Mouse (Mus musculus): ENCODE results near the gene Ankdd1a.

The Ankdd1a gene

GRCm38 (mm10) chr9:65545635-65546412 is 25.8 kb upstream of the Ankdd1a start:
- DNase-seq (ENCODE audit: low read depth, low spot score): peak; percentile 28

GRCm38 (mm10) chr9:65542111-65542524 is 22.1 kb upstream of the Ankdd1a start:
- no peak for DNase-seq (ENCODE audit: low read depth, low spot score)

GRCm38 (mm10) chr9:65541126-65542068 is 21.4 kb upstream of the Ankdd1a start:
- peak; percentile 89 for DNase-seq (ENCODE audit: low read depth, low spot score)

GRCm38 (mm10) chr9:65539697-65540096 is 19.7 kb upstream of the Ankdd1a start:
- no peak for DNase-seq (ENCODE audit: low read depth, low spot score)

GRCm38 (mm10) chr9:65537901-65538630 is 18.1 kb upstream of the Ankdd1a start:
- DNase-seq (ENCODE audit: low read depth, low spot score): no peak

- DNase-seq (ENCODE audit: low read depth, low spot score): no peak
Measured at GRCm38 (mm10) chr9:65536491-65536890, 16.5 kb upstream of the Ankdd1a start.

- peak; percentile 69 for DNase-seq (ENCODE audit: low read depth, low spot score)
Measured at GRCm38 (mm10) chr9:65535789-65536469, 15.9 kb upstream of the Ankdd1a start.

- peak; percentile 89 for DNase-seq (ENCODE audit: low read depth, low spot score)
Measured at GRCm38 (mm10) chr9:65535191-65535722, 15.3 kb upstream of the Ankdd1a start.

- DNase-seq (ENCODE audit: low read depth, low spot score): no peak
Measured at GRCm38 (mm10) chr9:65534111-65534510, 14.1 kb upstream of the Ankdd1a start.

GRCm38 (mm10) chr9:65532986-65533385 is 13.0 kb upstream of the Ankdd1a start:
- no peak for DNase-seq (ENCODE audit: low read depth, low spot score)

GRCm38 (mm10) chr9:65531283-65531682 is 11.3 kb upstream of the Ankdd1a start:
- no peak for DNase-seq (ENCODE audit: low read depth, low spot score)

GRCm38 (mm10) chr9:65529659-65530058 is 9.7 kb upstream of the Ankdd1a start:
- DNase-seq (ENCODE audit: low read depth, low spot score): no peak

- DNase-seq (ENCODE audit: low read depth, low spot score): no peak
Measured at GRCm38 (mm10) chr9:65528417-65529038, 8.5 kb upstream of the Ankdd1a start.

GRCm38 (mm10) chr9:65525445-65526195 is 5.6 kb upstream of the Ankdd1a start:
- DNase-seq (ENCODE audit: low read depth, low spot score): no peak

GRCm38 (mm10) chr9:65523611-65524364 is 3.8 kb upstream of the Ankdd1a start:
- DNase-seq (ENCODE audit: low read depth, low spot score): peak; percentile 81

GRCm38 (mm10) chr9:65520505-65520876 is 498 bp upstream of the Ankdd1a start:
- no peak for DNase-seq (ENCODE audit: low read depth, low spot score)

- no peak for DNase-seq (ENCODE audit: low read depth, low spot score)
Measured at GRCm38 (mm10) chr9:65514851-65515261, 5.1 kb downstream of the Ankdd1a start.

- no peak for DNase-seq (ENCODE audit: low read depth, low spot score)
Measured at GRCm38 (mm10) chr9:65514431-65514830, 5.6 kb downstream of the Ankdd1a start.

- no peak for DNase-seq (ENCODE audit: low read depth, low spot score)
Measured at GRCm38 (mm10) chr9:65512520-65512919, 7.5 kb downstream of the Ankdd1a start.
